Mouse (Mus musculus): ENCODE measurements around the gene Fbxo11. TPM values are rescaled to one million over a fixed set of nuclear protein-coding genes. Genes with fewer than 3 reads are reported as not detected.

Fbxo11 gene
- polyA plus RNA-seq, 1 experiment from 2014 or later, result 36.4 TPM

- ATAC-seq (replicated peaks; ENCODE audit: insufficient number of reproducible peaks, low FRiP score, low TSS enrichment, low read depth), result no peak
- Histone ChIP-seq H3K36me3 (replicated peaks; ENCODE audit: control insufficient read depth, insufficient read depth, low read depth, low read length) (no peaks in the 10 kb centered on the region), H3K27me3 (ENCODE audit: control insufficient read depth, insufficient read depth, low read length) (no peaks in the 10 kb centered on the region), H3K27ac (replicated peaks; ENCODE audit: low read depth, low read length) (no peak overlapping the region), H3K4me1 (ENCODE audit: control insufficient read depth, insufficient read depth, low read length) (no peaks in the 10 kb centered on the region), H3K4me2 (ENCODE audit: low read depth, low read length) (no peak overlapping the region), H3K9me3 (replicated peaks; ENCODE audit: control insufficient read depth, low read length) (no peaks in the 10 kb centered on the region), H3K9ac (replicated peaks; ENCODE audit: low read length) (no peak overlapping the region), H3K4me3 (ENCODE audit: low read depth, low read length) (no peak overlapping the region)
- no peak for DNase-seq (ENCODE audit: low spot score)
- WGBS, result 87% methylated on average over 6 of the region's 6 CpGs
Observed at GRCm38 (mm10) chr17:88081446-88081845, 16.4 kb upstream of the Fbxo11 start.

- Histone ChIP-seq H3K27me3 (ENCODE audit: control insufficient read depth, insufficient read depth, low read length) (no peaks in the 10 kb centered on the region), H3K4me2 (ENCODE audit: low read depth, low read length) (no peak overlapping the region), H3K27ac (replicated peaks; ENCODE audit: low read depth, low read length) (no peak overlapping the region), H3K36me3 (replicated peaks; ENCODE audit: control insufficient read depth, insufficient read depth, low read depth, low read length) (no peaks in the 10 kb centered on the region), H3K4me3 (ENCODE audit: low read depth, low read length) (no peak overlapping the region), H3K9ac (replicated peaks; ENCODE audit: low read length) (no peak overlapping the region), H3K9me3 (replicated peaks; ENCODE audit: control insufficient read depth, low read length) (no peaks in the 10 kb centered on the region), H3K4me1 (ENCODE audit: control insufficient read depth, insufficient read depth, low read length) (no peaks in the 10 kb centered on the region)
- DNase-seq (ENCODE audit: low spot score) (no peak), ATAC-seq (replicated peaks; ENCODE audit: insufficient number of reproducible peaks, low FRiP score, low TSS enrichment, low read depth) (no peak)
- 86% methylated on average over 8 of the region's 8 CpGs for WGBS
Observed at GRCm38 (mm10) chr17:88079771-88080170, 14.7 kb upstream of the Fbxo11 start.

GRCm38 (mm10) chr17:88072047-88072446 lies 7.0 kb upstream of the Fbxo11 start:
- H3K9me3 ChIP-seq (replicated peaks; ENCODE audit: control insufficient read depth, low read length), result no peaks in the 10 kb centered on the region
- no peaks in the 10 kb centered on the region for H3K36me3 ChIP-seq (replicated peaks; ENCODE audit: control insufficient read depth, insufficient read depth, low read depth, low read length)
- DNase-seq (ENCODE audit: low spot score), result no peak
- H3K4me1 ChIP-seq (ENCODE audit: control insufficient read depth, insufficient read depth, low read length), result no peaks in the 10 kb centered on the region
- 91% methylated on average over 7 of the region's 7 CpGs for WGBS
- no peaks in the 10 kb centered on the region for H3K27me3 ChIP-seq (ENCODE audit: control insufficient read depth, insufficient read depth, low read length)
- no peak overlapping the region for H3K4me2 ChIP-seq (ENCODE audit: low read depth, low read length)
- no peak overlapping the region for H3K27ac ChIP-seq (replicated peaks; ENCODE audit: low read depth, low read length)
- ATAC-seq (replicated peaks; ENCODE audit: insufficient number of reproducible peaks, low FRiP score, low TSS enrichment, low read depth), result no peak
- no peak overlapping the region for H3K9ac ChIP-seq (replicated peaks; ENCODE audit: low read length)
- H3K4me3 ChIP-seq (ENCODE audit: low read depth, low read length), result no peak overlapping the region

DNA sequence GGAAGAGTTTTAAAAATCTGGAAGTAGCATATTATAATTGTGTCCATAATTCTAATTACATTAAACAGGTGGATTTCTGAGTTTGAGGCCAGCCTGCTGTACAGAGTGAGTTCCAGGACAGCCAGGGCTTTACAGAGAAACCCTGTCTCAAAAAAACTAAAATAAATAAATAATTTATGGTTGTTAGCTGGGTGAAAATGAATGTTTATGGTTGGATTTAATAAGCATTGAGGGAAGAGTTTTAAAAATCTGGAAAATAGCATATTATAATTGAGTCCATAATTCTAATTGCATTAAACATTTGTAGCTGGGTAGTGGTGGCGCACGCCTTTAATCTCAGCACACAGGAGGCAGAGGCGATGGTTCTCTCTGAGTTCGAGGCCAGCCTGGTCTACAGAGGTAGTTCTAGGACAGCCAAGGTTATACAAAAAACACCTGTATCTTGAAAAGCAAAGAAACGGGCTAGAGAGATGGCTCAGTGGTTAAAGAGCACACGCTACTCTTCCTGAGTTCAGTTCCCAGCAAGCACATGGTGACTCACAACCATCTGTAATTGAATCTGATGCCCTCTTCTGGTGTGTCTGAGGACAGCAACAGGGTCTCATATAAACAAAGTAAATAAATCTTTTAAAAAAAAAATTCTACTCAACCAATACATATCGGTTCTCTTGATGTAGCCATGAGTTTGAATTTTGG lies 3.1 kb upstream of the Fbxo11 start:
- H3K27me3 ChIP-seq (ENCODE audit: control insufficient read depth, insufficient read depth, low read length), result no peaks in the 10 kb centered on the region
- no peaks in the 10 kb centered on the region for H3K9me3 ChIP-seq (replicated peaks; ENCODE audit: control insufficient read depth, low read length)
- no peak overlapping the region for H3K4me3 ChIP-seq (ENCODE audit: low read depth, low read length)
- WGBS, result 94% methylated on average over 7 of the region's 7 CpGs
- ATAC-seq (replicated peaks; ENCODE audit: insufficient number of reproducible peaks, low FRiP score, low TSS enrichment, low read depth) (no peak), DNase-seq (ENCODE audit: low spot score) (no peak)
- H3K36me3 ChIP-seq (replicated peaks; ENCODE audit: control insufficient read depth, insufficient read depth, low read depth, low read length), result no peaks in the 10 kb centered on the region
- H3K4me2 ChIP-seq (ENCODE audit: low read depth, low read length), result no peak overlapping the region
- no peak overlapping the region for H3K9ac ChIP-seq (replicated peaks; ENCODE audit: low read length)
- H3K4me1 ChIP-seq (ENCODE audit: control insufficient read depth, insufficient read depth, low read length), result no peaks in the 10 kb centered on the region
- H3K27ac ChIP-seq (replicated peaks; ENCODE audit: low read depth, low read length), result no peak overlapping the region

GRCm38 (mm10) chr17:88067202-88067901 lies 2.3 kb upstream of the Fbxo11 start:
- Histone ChIP-seq H3K9ac (replicated peaks; ENCODE audit: low read length) (no peak overlapping the region), H3K4me3 (ENCODE audit: low read depth, low read length) (peak overlapping the region; percentile 99; the same call in 1 of the 2 replicates), H3K9me3 (replicated peaks; ENCODE audit: control insufficient read depth, low read length) (no peaks in the 10 kb centered on the region), H3K27ac (replicated peaks; ENCODE audit: low read depth, low read length) (no peak overlapping the region), H3K27me3 (ENCODE audit: control insufficient read depth, insufficient read depth, low read length) (no peaks in the 10 kb centered on the region), H3K4me1 (ENCODE audit: control insufficient read depth, insufficient read depth, low read length) (no peaks in the 10 kb centered on the region), H3K36me3 (replicated peaks; ENCODE audit: control insufficient read depth, insufficient read depth, low read depth, low read length) (no peaks in the 10 kb centered on the region), H3K4me2 (ENCODE audit: low read depth, low read length) (no peak overlapping the region)
- 82% methylated on average over 4 of the region's 4 CpGs for WGBS
- DNase-seq (ENCODE audit: low spot score), result no peak
- no peak for ATAC-seq (replicated peaks; ENCODE audit: insufficient number of reproducible peaks, low FRiP score, low TSS enrichment, low read depth)

DNA sequence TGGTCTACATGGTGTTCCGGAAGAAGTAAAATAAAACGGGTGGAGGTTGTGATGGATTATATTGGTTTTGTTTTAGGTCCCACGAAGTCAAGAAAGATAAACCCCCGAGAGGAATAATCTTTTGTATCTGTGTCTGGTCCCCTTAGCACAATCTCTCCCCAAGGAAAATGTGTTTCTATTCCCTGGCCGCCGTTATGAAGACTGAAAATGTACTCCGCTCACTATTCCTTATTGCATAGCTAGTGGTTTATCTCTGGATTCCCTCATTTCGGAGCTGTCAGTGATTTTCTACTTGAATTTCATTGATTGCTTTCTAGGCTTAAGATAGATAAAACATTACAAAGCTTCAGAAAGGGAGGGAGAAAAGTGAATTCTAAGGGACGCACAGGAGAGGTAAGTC lies 1.7 kb upstream of the Fbxo11 start:
- Histone ChIP-seq H3K27me3 (ENCODE audit: control insufficient read depth, insufficient read depth, low read length) (no peaks in the 10 kb centered on the region), H3K9me3 (replicated peaks; ENCODE audit: control insufficient read depth, low read length) (no peaks in the 10 kb centered on the region), H3K27ac (replicated peaks; ENCODE audit: low read depth, low read length) (no peak overlapping the region), H3K4me2 (ENCODE audit: low read depth, low read length) (peak overlapping the region; percentile 16), H3K4me1 (ENCODE audit: control insufficient read depth, insufficient read depth, low read length) (no peaks in the 10 kb centered on the region), H3K9ac (replicated peaks; ENCODE audit: low read length) (no peak overlapping the region), H3K4me3 (ENCODE audit: low read depth, low read length) (peak overlapping the region; percentile 99), H3K36me3 (replicated peaks; ENCODE audit: control insufficient read depth, insufficient read depth, low read depth, low read length) (no peaks in the 10 kb centered on the region)
- DNase-seq (ENCODE audit: low spot score), result peak; percentile 2
- WGBS, result 14% methylated on average over 9 of the region's 9 CpGs
- ATAC-seq (replicated peaks; ENCODE audit: insufficient number of reproducible peaks, low FRiP score, low TSS enrichment, low read depth), result no peak

GRCm38 (mm10) chr17:88065801-88066646 lies 933 bp upstream of the Fbxo11 start:
- peak overlapping the region; percentile 100 for H3K27ac ChIP-seq (replicated peaks; ENCODE audit: low read depth, low read length)
- H3K4me3 ChIP-seq (ENCODE audit: low read depth, low read length), result peak overlapping the region; percentile 99
- ATAC-seq (replicated peaks; ENCODE audit: insufficient number of reproducible peaks, low FRiP score, low TSS enrichment, low read depth) (peak; percentile 97), DNase-seq (ENCODE audit: low spot score) (peak; percentile 94)
- H3K27me3 ChIP-seq (ENCODE audit: control insufficient read depth, insufficient read depth, low read length), result no peaks in the 10 kb centered on the region
- 2% methylated on average over 34 of the region's 57 CpGs for WGBS
- peak overlapping the region; percentile 98 for H3K9ac ChIP-seq (replicated peaks; ENCODE audit: low read length)
- H3K36me3 ChIP-seq (replicated peaks; ENCODE audit: control insufficient read depth, insufficient read depth, low read depth, low read length), result no peaks in the 10 kb centered on the region
- H3K9me3 ChIP-seq (replicated peaks; ENCODE audit: control insufficient read depth, low read length), result no peaks in the 10 kb centered on the region
- H3K4me1 ChIP-seq (ENCODE audit: control insufficient read depth, insufficient read depth, low read length), result no peaks in the 10 kb centered on the region
- peak overlapping the region; percentile 16 for H3K4me2 ChIP-seq (ENCODE audit: low read depth, low read length)
